Mouse (Mus musculus): ENCODE results near the gene Kcnq1. TPM values are rescaled to one million over a fixed set of nuclear protein-coding genes. Genes with fewer than 3 reads are reported as not detected.

The Kcnq1 gene
- polyA plus RNA-seq, 1 experiment: 41.8 TPM

DNA sequence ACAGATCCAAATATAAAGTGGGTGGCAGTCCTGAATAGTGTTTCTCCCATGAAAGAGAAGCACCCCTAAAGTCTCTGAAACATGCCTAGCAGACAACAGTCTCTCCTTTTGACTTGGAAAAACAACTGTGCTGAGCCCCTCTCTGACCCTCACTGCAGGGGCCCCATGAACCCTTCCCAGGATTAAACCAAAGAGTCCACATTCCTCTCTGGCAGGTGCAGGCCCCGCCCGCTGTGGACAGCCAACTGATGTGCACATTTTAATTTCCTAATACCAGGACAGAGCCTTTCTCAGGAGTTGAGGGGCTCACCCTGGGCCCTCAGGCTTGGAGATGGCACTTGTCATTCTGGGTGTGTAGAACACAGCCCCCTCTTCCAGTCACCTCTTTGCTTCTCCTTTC is 148.7 kb downstream of the Kcnq1 start:
- H3K4me1 ChIP-seq (ENCODE audit: control insufficient read depth, insufficient read depth, insufficient read length, low read length): no peaks in the 10 kb centered on the region
- H3K36me3 ChIP-seq (ENCODE audit: control insufficient read depth, insufficient read depth, low read length): peaks cover 9% of the 10 kb centered on the region
- TF ChIP-seq POLR2A (IDR thresholded peaks at IDR 0.05; ENCODE audit: low read depth, low read length) (no peak), CTCF (IDR thresholded peaks at IDR 0.05; ENCODE audit: extremely low read depth, insufficient read length, insufficient replicate concordance, low read depth, low read length) (no peak)
- no peak overlapping the region for H3K4me3 ChIP-seq (ENCODE audit: low read depth, low read length)
- no peak overlapping the region for H3K27ac ChIP-seq (ENCODE audit: insufficient read depth, low read depth, low read length)
- no peaks in the 10 kb centered on the region for H3K27me3 ChIP-seq (ENCODE audit: control insufficient read depth, insufficient read depth, low read length)
- WGBS: 88% methylated on average over 2 of the region's 2 CpGs

DNA sequence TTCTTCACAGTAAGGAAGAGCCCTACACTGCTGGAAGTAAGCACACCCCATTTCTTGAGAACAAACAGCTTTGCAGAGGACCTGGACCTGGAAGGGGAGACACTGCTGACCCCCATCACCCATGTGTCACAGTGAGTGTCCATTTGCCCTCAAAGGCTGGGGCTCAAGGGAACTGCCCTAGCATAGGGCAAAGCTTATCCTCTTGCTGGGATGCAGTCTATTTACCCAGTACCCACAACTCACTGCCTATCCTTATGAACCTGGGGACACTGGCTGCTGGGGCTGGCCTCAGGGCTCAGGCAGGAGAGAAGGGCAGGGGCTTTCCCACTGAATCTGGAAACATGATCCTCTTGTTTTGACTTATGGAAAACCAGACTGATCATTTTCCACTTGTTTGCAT is 155.1 kb downstream of the Kcnq1 start:
- Histone ChIP-seq H3K36me3 (ENCODE audit: control insufficient read depth, insufficient read depth, low read length) (peaks cover 7% of the 10 kb centered on the region; the same call in 1 of the 2 replicates), H3K4me3 (ENCODE audit: low read depth, low read length) (no peak overlapping the region), H3K4me1 (ENCODE audit: control insufficient read depth, insufficient read depth, insufficient read length, low read length) (no peaks in the 10 kb centered on the region), H3K27ac (ENCODE audit: insufficient read depth, low read depth, low read length) (no peak overlapping the region), H3K27me3 (ENCODE audit: control insufficient read depth, insufficient read depth, low read length) (no peaks in the 10 kb centered on the region)
- TF ChIP-seq CTCF (IDR thresholded peaks at IDR 0.05; ENCODE audit: extremely low read depth, insufficient read length, insufficient replicate concordance, low read depth, low read length): no peak
- TF ChIP-seq POLR2A (IDR thresholded peaks at IDR 0.05; ENCODE audit: low read depth, low read length): no peak

DNA sequence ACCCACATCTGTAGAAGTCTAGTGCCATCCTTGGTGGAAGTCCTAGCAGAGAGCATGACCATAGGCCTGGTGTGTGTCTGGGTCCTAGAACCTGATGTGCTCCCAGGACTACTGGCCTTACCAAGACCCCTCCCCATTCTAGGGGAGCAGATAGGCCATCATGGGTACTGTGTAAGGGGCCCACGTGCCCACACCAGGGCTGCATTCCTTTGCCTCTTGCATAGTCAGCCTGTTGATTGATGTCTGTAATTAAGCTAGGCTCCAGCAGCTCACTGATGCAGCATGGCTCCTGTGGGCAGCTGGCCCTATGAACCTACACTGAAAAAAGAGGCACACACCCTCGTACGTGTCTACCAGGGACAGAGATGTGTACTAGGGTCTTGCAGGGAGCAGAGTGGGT is 157.4 kb downstream of the Kcnq1 start:
- H3K27me3 ChIP-seq (ENCODE audit: control insufficient read depth, insufficient read depth, low read length): no peaks in the 10 kb centered on the region
- WGBS: 77% methylated on average over 3 of the region's 3 CpGs

DNA sequence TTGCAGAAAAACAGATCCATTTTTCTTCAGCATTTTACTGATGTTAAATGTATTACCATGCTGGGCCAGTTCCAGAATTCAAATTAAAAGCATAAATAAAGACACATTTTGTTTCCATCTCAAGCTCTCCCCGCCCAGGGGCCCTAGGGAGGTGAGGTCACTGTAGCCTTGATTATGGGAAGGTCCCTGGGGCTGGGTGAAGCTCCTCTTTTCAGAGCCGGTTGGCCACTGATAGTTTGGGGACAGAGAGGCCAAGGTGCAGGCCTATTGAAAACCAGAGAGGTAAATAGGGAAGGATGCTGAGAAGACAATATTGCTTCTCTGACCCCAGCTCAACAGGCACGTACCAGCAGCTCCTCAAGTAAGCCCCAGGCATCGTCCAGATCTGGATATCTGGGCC is 157.8 kb downstream of the Kcnq1 start:
- peaks cover 6% of the 10 kb centered on the region; the same call in 1 of the 2 replicates for H3K36me3 ChIP-seq (ENCODE audit: control insufficient read depth, insufficient read depth, low read length)
- no peak overlapping the region for H3K4me3 ChIP-seq (ENCODE audit: low read depth, low read length)
- no peaks in the 10 kb centered on the region for H3K4me1 ChIP-seq (ENCODE audit: control insufficient read depth, insufficient read depth, insufficient read length, low read length)
- no peaks in the 10 kb centered on the region for H3K27me3 ChIP-seq (ENCODE audit: control insufficient read depth, insufficient read depth, low read length)
- 83% methylated on average over 4 of the region's 4 CpGs for WGBS
- no peak overlapping the region for H3K27ac ChIP-seq (ENCODE audit: insufficient read depth, low read depth, low read length)
- TF ChIP-seq CTCF (IDR thresholded peaks at IDR 0.05; ENCODE audit: extremely low read depth, insufficient read length, insufficient replicate concordance, low read depth, low read length) (no peak), POLR2A (IDR thresholded peaks at IDR 0.05; ENCODE audit: low read depth, low read length) (no peak)

More for the DNA sequence above, 157.4 kb downstream of the Kcnq1 start:
- Histone ChIP-seq H3K4me3 (ENCODE audit: low read depth, low read length) (no peak overlapping the region), H3K4me1 (ENCODE audit: control insufficient read depth, insufficient read depth, insufficient read length, low read length) (no peaks in the 10 kb centered on the region), H3K27ac (ENCODE audit: insufficient read depth, low read depth, low read length) (no peak overlapping the region), H3K36me3 (ENCODE audit: control insufficient read depth, insufficient read depth, low read length) (peaks cover 6% of the 10 kb centered on the region; the same call in 1 of the 2 replicates)
- TF ChIP-seq POLR2A (IDR thresholded peaks at IDR 0.05; ENCODE audit: low read depth, low read length) (no peak), CTCF (IDR thresholded peaks at IDR 0.05; ENCODE audit: extremely low read depth, insufficient read length, insufficient replicate concordance, low read depth, low read length) (no peak)

DNA sequence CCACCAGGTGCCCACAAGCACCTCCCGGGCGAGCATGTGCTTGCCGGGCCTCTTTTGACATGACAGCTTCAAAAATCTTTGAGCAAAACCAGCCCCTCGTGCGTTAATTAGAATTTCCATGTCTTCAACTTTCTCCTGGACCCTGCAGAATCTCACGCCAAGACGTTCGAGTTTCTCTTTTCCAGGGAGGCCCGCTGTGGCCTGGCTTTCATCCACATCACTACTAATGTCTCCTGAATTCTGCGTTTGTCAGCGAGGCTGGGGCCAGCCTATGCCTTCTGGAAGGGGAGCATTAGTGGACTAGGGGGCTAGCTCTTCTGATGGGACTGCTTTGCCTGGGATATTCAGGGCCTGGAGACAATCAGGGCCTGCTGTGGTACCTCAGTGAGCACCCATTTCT is 159.2 kb downstream of the Kcnq1 start:
- Histone ChIP-seq H3K4me3 (ENCODE audit: low read depth, low read length) (no peak overlapping the region), H3K27me3 (ENCODE audit: control insufficient read depth, insufficient read depth, low read length) (no peaks in the 10 kb centered on the region), H3K36me3 (ENCODE audit: control insufficient read depth, insufficient read depth, low read length) (peaks cover 6% of the 10 kb centered on the region; the same call in 1 of the 2 replicates), H3K27ac (ENCODE audit: insufficient read depth, low read depth, low read length) (no peak overlapping the region), H3K4me1 (ENCODE audit: control insufficient read depth, insufficient read depth, insufficient read length, low read length) (no peaks in the 10 kb centered on the region)
- TF ChIP-seq CTCF (IDR thresholded peaks at IDR 0.05; ENCODE audit: extremely low read depth, insufficient read length, insufficient replicate concordance, low read depth, low read length) (no peak), POLR2A (IDR thresholded peaks at IDR 0.05; ENCODE audit: low read depth, low read length) (no peak)
- WGBS: 82% methylated on average over 11 of the region's 11 CpGs

DNA sequence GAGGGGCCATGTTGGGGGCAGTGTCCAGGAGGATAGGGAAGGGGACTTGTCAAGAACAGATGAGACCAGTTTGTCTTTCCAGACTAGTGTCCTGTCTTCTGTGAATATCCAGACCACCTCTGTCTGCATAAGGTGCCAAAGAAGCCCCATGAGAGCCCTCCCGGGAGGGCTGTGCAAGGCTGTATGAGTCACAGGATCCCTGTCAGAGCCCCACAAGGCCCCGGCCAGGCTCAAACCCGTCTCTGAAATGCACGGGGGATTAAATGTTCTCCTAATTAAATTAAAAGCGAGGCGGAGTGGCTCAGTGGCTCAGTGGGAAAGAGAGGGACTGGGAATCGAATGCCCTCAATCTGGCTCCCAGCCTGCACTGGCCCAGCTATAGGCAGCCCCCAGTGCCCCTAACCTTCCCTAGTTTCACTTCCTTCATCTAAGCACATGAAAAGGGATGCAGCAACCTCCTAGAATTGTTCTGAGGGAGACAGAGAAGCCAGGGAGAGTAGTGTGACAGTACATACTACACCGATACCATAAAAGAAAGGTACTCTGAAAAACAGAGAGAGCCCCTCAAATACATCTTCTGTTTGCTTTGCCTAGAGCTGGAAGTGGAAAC is 159.8 kb downstream of the Kcnq1 start:
- H3K27me3 ChIP-seq (ENCODE audit: control insufficient read depth, insufficient read depth, low read length): no peaks in the 10 kb centered on the region
- no peak overlapping the region for H3K4me3 ChIP-seq (ENCODE audit: low read depth, low read length)
- peaks cover 5% of the 10 kb centered on the region; the same call in 1 of the 2 replicates for H3K36me3 ChIP-seq (ENCODE audit: control insufficient read depth, insufficient read depth, low read length)
- no peak overlapping the region for H3K27ac ChIP-seq (ENCODE audit: insufficient read depth, low read depth, low read length)
- whole genome bisulfite sequencing: 79% methylated on average over 8 of the region's 8 CpGs
- TF ChIP-seq CTCF (IDR thresholded peaks at IDR 0.05; ENCODE audit: extremely low read depth, insufficient read length, insufficient replicate concordance, low read depth, low read length) (no peak), POLR2A (IDR thresholded peaks at IDR 0.05; ENCODE audit: low read depth, low read length) (no peak)
- H3K4me1 ChIP-seq (ENCODE audit: control insufficient read depth, insufficient read depth, insufficient read length, low read length): no peaks in the 10 kb centered on the region

DNA sequence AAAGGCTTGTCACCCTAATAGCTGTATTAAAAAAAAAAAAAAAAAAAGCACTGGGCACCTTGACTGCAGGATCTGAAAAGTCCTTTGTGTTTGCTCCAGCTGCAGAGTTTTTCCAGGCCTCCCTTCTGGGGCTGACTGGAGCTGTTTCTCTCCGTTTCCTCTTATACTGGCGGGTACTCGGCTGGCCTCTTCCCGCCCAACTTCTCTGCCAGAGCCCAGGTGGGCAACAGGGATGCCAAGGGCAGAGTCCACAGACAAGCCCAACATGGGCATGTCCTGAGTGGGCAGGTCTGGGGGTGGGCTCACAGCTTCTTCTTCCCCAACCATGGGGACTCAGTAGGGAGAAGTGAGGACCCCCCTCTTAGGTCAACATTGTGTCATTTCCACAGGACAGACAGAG is 167.6 kb downstream of the Kcnq1 start:
- TF ChIP-seq CTCF (IDR thresholded peaks at IDR 0.05; ENCODE audit: extremely low read depth, insufficient read length, insufficient replicate concordance, low read depth, low read length): no peak
- TF ChIP-seq POLR2A (IDR thresholded peaks at IDR 0.05; ENCODE audit: low read depth, low read length): no peak
- no peak overlapping the region for H3K27ac ChIP-seq (ENCODE audit: insufficient read depth, low read depth, low read length)
- 69% methylated on average over 4 of the region's 4 CpGs for WGBS

More for the DNA sequence above, 167.6 kb downstream of the Kcnq1 start:
- H3K4me3 ChIP-seq (ENCODE audit: low read depth, low read length): no peak overlapping the region
- H3K27me3 ChIP-seq (ENCODE audit: control insufficient read depth, insufficient read depth, low read length): no peaks in the 10 kb centered on the region
- H3K36me3 ChIP-seq (ENCODE audit: control insufficient read depth, insufficient read depth, low read length): peaks cover 3% of the 10 kb centered on the region; the same call in 1 of the 2 replicates
- H3K4me1 ChIP-seq (ENCODE audit: control insufficient read depth, insufficient read depth, insufficient read length, low read length): no peaks in the 10 kb centered on the region
